15 mouse cellular contexts compared by ENCODE assay signal in genomic region chr12:76669956-76670530, GRCm38 (mm10). TPM values are rescaled to one million over a fixed set of nuclear protein-coding genes. Genes with fewer than 3 reads are reported as not detected.
DNase-seq lines count a peak whose midpoint lies in the region; ATAC-seq and TF ChIP-seq lines count a peak whose summit lies in the region.
"Had no signal": no experiment of that assay in that cellular context is flagged by ENCODE, and none has a peak within 500 bp of the region (broad histone marks: within the 10 kb centered on the region; RNA-seq: fewer than 3 reads in every experiment).

No protein-coding gene starts in this region.

- H3K4me2 ChIP-seq in kidney, embryonic 16.5 days (replicated peaks; ENCODE audit: low read depth, low read length), result no peak overlapping the region
- no peak overlapping the region for H3K4me2 ChIP-seq in kidney, embryonic 15.5 days
- H3K4me2 ChIP-seq in liver, embryonic 15.5 days, result peak overlapping the region; percentile 72
- H3K4me2 ChIP-seq: neural tube, embryonic 12.5 days had no signal

- H3K4me1 ChIP-seq in kidney, embryonic 16.5 days (ENCODE audit: insufficient read depth, low read length), result no peaks in the 10 kb centered on the region
- 0 out of 2 replicates have a peak, but pooled peaks cover 12% of the 10 kb centered on the region for H3K4me1 ChIP-seq in kidney, embryonic 15.5 days
- H3K4me1 ChIP-seq in liver, embryonic 15.5 days (replicated peaks), result peaks cover 93% of the 10 kb centered on the region
- H3K4me1 ChIP-seq: neural tube, embryonic 12.5 days had no signal

- H3K36me3 ChIP-seq in kidney, embryonic 16.5 days (ENCODE audit: insufficient read depth, low read length), result no peaks in the 10 kb centered on the region
- no peaks in the 10 kb centered on the region for H3K36me3 ChIP-seq in kidney, embryonic 15.5 days
- H3K36me3 ChIP-seq in liver, embryonic 15.5 days (replicated peaks), result peaks cover 39% of the 10 kb centered on the region
- H3K36me3 ChIP-seq: neural tube, embryonic 12.5 days had no signal

- no peak overlapping the region for H3K4me3 ChIP-seq in gastrocnemius, adult 2 months
- no peak overlapping the region for H3K4me3 ChIP-seq in kidney, embryonic 16.5 days (ENCODE audit: low read length)
- no peak overlapping the region for H3K4me3 ChIP-seq in kidney, embryonic 15.5 days (replicated peaks)
- peak overlapping the region; percentile 35 for H3K4me3 ChIP-seq in liver, embryonic 15.5 days (replicated peaks)
- H3K4me3 ChIP-seq: neural tube, embryonic 12.5 days had no signal

- 0 out of 2 replicates have a peak, but pooled peaks have one; percentile 63 for ATAC-seq in kidney, embryonic 16.5 days (ENCODE audit: low FRiP score, low TSS enrichment)
- no peak for ATAC-seq in kidney, embryonic 15.5 days (replicated peaks; ENCODE audit: low FRiP score)
- no peak for ATAC-seq in liver, embryonic 15.5 days (ENCODE audit: insufficient read depth)
- ATAC-seq: hindbrain, postnatal 0 days had no signal

- no peaks in the 10 kb centered on the region for H3K27me3 ChIP-seq in kidney, embryonic 16.5 days (ENCODE audit: insufficient read depth, low read length)
- no peaks in the 10 kb centered on the region for H3K27me3 ChIP-seq in kidney, embryonic 15.5 days
- no peaks in the 10 kb centered on the region for H3K27me3 ChIP-seq in liver, embryonic 15.5 days
- H3K27me3 ChIP-seq: neural tube, embryonic 12.5 days had no signal

- intact Hi-C loops in gastrocnemius, adult 2 months (cut with DNase I), result no loop called here

- DNase-seq in gastrocnemius, adult 2 months, result no peak
- DNase-seq in gastrocnemius, postnatal 4 days (ENCODE audit: low spot score in 2 of 2), result no peak
- DNase-seq in embryo, embryonic 11 days, result peak; percentile 30
- DNase-seq in right cerebral cortex, adult 18-20 months, result no peak
- no peak for DNase-seq in thymus, postnatal 36 days
- DNase-seq: adrenal gland, postnatal 14 days; kidney, adult 9 months; lung, adult 18-20 months; thymus, postnatal 4 days had no signal

- TF ChIP-seq CTCF in gastrocnemius, adult 2 months (IDR thresholded peaks at IDR 0.05), result no peak

- 16% methylated on average over 5 of the region's 5 CpGs for WGBS in kidney, embryonic 16.5 days
- 19% methylated on average over 5 of the region's 5 CpGs for WGBS in kidney, embryonic 15.5 days
- 21% methylated on average over 5 of the region's 5 CpGs for WGBS in liver, embryonic 15.5 days (ENCODE audit: insufficient replicate concordance)

- H3K9me3 ChIP-seq in kidney, embryonic 16.5 days (ENCODE audit: low read length), result no peaks in the 10 kb centered on the region
- H3K9me3 ChIP-seq in kidney, embryonic 15.5 days (replicated peaks), result no peaks in the 10 kb centered on the region
- no peaks in the 10 kb centered on the region for H3K9me3 ChIP-seq in liver, embryonic 15.5 days (replicated peaks)
- H3K9me3 ChIP-seq: neural tube, embryonic 12.5 days had no signal

- H3K27ac ChIP-seq in gastrocnemius, adult 2 months, result peak overlapping the region; percentile 76
- H3K27ac ChIP-seq in kidney, embryonic 16.5 days (ENCODE audit: low read length), result no peak overlapping the region
- no peak overlapping the region for H3K27ac ChIP-seq in kidney, embryonic 15.5 days
- peak overlapping the region; percentile 98 for H3K27ac ChIP-seq in liver, embryonic 15.5 days (replicated peaks)
- H3K27ac ChIP-seq: hindbrain, postnatal 0 days; neural tube, embryonic 12.5 days; stomach, postnatal 0 days had no signal

- H3K9ac ChIP-seq in kidney, embryonic 16.5 days (replicated peaks; ENCODE audit: low read length), result no peak overlapping the region
- no peak overlapping the region for H3K9ac ChIP-seq in kidney, embryonic 15.5 days
- peak overlapping the region; percentile 64 for H3K9ac ChIP-seq in liver, embryonic 15.5 days
- H3K9ac ChIP-seq: neural tube, embryonic 12.5 days had no signal

RNA-seq across cellular contexts. Expression of gene Sptb, which starts 40.3 kb away (rescaled TPM):
- total RNA-seq in gastrocnemius, adult 2 months (2021), result 100 to 1,000 TPM; 141 to 172 TPM
- total RNA-seq in gastrocnemius, postnatal 4 days (2021), result 10 to 100 TPM; 92.3 to 97.7 TPM
- 1.00 and 1.2 TPM in 2 replicates for polyA plus RNA-seq in kidney, embryonic 16.5 days (2015; fragmentation: Nextera tagmentation; extraction: Ambion mirVana)
- 1.1 and 2.1 TPM in 2 replicates for polyA plus RNA-seq in kidney, embryonic 15.5 days (2015; fragmentation: Nextera tagmentation; extraction: Ambion mirVana)
- 58.9 and 69.2 TPM in 2 replicates for polyA plus RNA-seq in liver, embryonic 15.5 days (2015; fragmentation: Nextera tagmentation; extraction: Ambion mirVana)

Comparison
In these comparisons a context has a peak if more than half of its experiments do, and no peak if none do; other contexts are left out.
1. H3K27ac ChIP-seq: peak in gastrocnemius, adult 2 months (single experiment) and liver, embryonic 15.5 days (single experiment); none in kidney, embryonic 16.5 days (single experiment) and kidney, embryonic 15.5 days (single experiment).
2. RNA of gene Sptb, which starts 40.3 kb away (polyA plus RNA-seq): 58.9 to 69.2 TPM in liver, embryonic 15.5 days; 1.1 to 2.1 TPM in kidney, embryonic 15.5 days and 1.00 to 1.2 TPM in kidney, embryonic 16.5 days; every median in the first group is over 10 times any median in the second.